Mouse (Mus musculus) intestine, embryonic 14.5 days (tissue): ENCODE measurements at regions not wholly inside any gene's neighbourhood (a gene's known extent, or its start where the extent isn't known, plus 50 kb on each side); places are given as distances from the start of the nearest gene placed in this dataset.

Experiments used
- ATAC-seq: fragments of 200-750 bp; cut with Nextera tagmentation; replicated peaks from 2 replicates; pipeline ENCODE4 v1.8.0; 2017; ENCODE audit warnings: low read depth, moderate number of reproducible peaks, moderate TSS enrichment, moderate library complexity; ENCODE audit not compliant: low FRiP score, low TSS enrichment
- DNase-seq: peaks from one replicate; pipeline ENCODE4 v3.0.0-alpha.2; 2018; ENCODE audit warnings: low spot score
- H3K27ac ChIP-seq: fragments of 300-500 bp; sonication (generic); 2 replicates; pipeline ENCODE4 v1.5.1; 2014; ENCODE audit warnings: low read depth, mild to moderate bottlenecking, control low read depth
- H3K27me3 ChIP-seq: fragments of 300-500 bp; sonication (generic); replicated peaks from 2 replicates; pipeline ENCODE4 v1.6.1; 2014; ENCODE audit warnings: low read length, control low read depth; ENCODE audit not compliant: control insufficient read depth, insufficient read depth
- H3K36me3 ChIP-seq: fragments of 300-500 bp; sonication (generic); 2 replicates; pipeline ENCODE4 v1.6.1; 2014; ENCODE audit warnings: low read length, control low read depth; ENCODE audit not compliant: control insufficient read depth, insufficient read depth
- H3K4me1 ChIP-seq: fragments of 300-500 bp; sonication (generic); replicated peaks from 2 replicates; pipeline ENCODE4 v1.6.1; 2014; ENCODE audit warnings: low read length, control low read depth, mixed read lengths; ENCODE audit not compliant: control insufficient read depth, insufficient read depth
- H3K4me2 ChIP-seq: fragments of 300-500 bp; sonication (generic); 2 replicates; pipeline ENCODE4 v1.6.1; 2014; ENCODE audit warnings: low read length
- H3K4me3 ChIP-seq: fragments of 300-500 bp; sonication (generic); 2 replicates; pipeline ENCODE4 v1.5.1; 2014; ENCODE audit warnings: low read depth, low read length, control low read depth, mixed read lengths
- H3K9ac ChIP-seq: fragments of 300-500 bp; sonication (generic); 2 replicates; pipeline ENCODE4 v1.6.1; 2014; ENCODE audit warnings: mild to moderate bottlenecking, low read length
- H3K9me3 ChIP-seq: fragments of 300-500 bp; sonication (generic); 2 replicates; pipeline ENCODE4 v1.6.1; 2016; ENCODE audit warnings: low read length, control low read depth; ENCODE audit not compliant: control insufficient read depth
- WGBS: fragments of 180-500 bp; shearing (Covaris S2); extraction: QIAGEN DNeasy Blood & Tissue Kit; methylation state at CpG from one replicate; pipeline ENCODE4 v1.1.7; 2014; 5-methylcytosine and 5-hydroxymethylcytosine counted together

DNA sequence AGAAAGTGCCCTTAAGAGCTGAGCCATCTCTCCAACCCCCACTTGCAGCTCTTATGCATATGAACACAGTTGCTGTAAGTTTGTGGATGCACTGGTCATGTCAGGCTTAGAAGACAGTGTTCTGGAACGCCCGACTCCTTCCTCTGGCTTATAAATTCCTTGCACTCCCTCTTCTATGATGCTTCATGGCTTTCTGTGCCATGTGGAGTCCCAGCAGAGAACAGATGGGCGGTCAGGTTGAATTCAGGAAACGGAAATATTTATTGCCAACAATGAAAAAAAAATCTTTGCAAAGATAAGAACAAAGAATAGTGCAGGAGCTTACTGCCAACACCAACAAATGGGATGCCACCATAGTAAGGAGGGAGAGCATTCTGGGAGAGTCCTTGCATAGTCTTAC is 113.9 kb upstream of the Arg1 start:
- no peak overlapping the region for H3K27ac ChIP-seq
- WGBS = 80% methylated on average over 4 of the region's 4 CpGs
- ATAC-seq (no peak), DNase-seq (no peak)
- H3K9me3 ChIP-seq = no peaks in the 10 kb centered on the region
- no peak overlapping the region for H3K4me2 ChIP-seq
- no peak overlapping the region for H3K9ac ChIP-seq
- no peaks in the 10 kb centered on the region for H3K4me1 ChIP-seq
- H3K27me3 ChIP-seq = no peaks in the 10 kb centered on the region
- H3K4me3 ChIP-seq = no peak overlapping the region
- no peaks in the 10 kb centered on the region for H3K36me3 ChIP-seq

DNA sequence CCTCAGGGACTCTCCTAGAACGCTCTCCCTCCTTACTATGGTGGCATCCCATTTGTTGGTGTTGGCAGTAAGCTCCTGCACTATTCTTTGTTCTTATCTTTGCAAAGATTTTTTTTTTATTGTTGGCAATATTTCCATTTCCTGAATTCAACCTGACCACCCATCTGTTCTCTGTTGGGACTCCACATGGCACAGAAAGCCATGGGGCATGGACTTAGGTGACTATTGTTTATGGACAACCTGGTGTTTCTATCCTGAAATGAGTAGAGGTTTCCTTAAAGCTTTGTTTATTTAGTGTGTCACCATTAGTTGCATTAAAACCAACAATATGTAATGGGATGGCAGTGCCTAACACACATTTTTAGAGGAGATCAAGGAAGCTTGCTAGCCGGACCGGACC is 112.6 kb upstream of the Arg1 start:
- Histone ChIP-seq H3K9me3 (no peaks in the 10 kb centered on the region), H3K4me1 (no peaks in the 10 kb centered on the region), H3K27me3 (no peaks in the 10 kb centered on the region), H3K27ac (no peak overlapping the region), H3K9ac (no peak overlapping the region), H3K4me2 (no peak overlapping the region), H3K36me3 (no peaks in the 10 kb centered on the region), H3K4me3 (no peak overlapping the region)
- WGBS = 84% methylated on average over 3 of the region's 3 CpGs
- ATAC-seq (no peak), DNase-seq (no peak)

DNA sequence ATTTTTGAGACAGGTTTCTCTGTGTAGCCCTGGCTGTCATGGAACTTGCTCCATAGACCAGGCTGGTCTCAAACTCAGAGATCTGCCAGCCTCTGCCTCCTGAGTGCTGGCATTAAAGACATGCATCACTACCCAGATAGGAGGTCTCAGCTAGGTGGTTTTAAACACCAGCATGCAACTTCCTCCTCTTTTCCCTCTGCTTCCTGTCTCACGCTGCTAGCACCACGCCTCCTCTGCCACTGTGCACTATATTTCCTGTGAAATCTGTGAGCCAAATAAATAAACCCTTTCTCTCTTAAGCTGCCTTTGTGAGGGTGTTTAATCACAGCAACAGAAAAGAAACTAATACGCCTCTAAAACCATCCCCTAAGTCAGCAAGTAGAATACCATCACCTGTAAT is 109.6 kb upstream of the Arg1 start:
- WGBS = 74% methylated on average over 3 of the region's 3 CpGs
- no peaks in the 10 kb centered on the region for H3K9me3 ChIP-seq
- H3K4me3 ChIP-seq = no peak overlapping the region
- DNase-seq (no peak), ATAC-seq (no peak)
- H3K4me2 ChIP-seq = no peak overlapping the region
- no peaks in the 10 kb centered on the region; the same call in 1 of the 2 replicates for H3K4me1 ChIP-seq
- no peaks in the 10 kb centered on the region for H3K27me3 ChIP-seq
- H3K9ac ChIP-seq = no peak overlapping the region
- no peak overlapping the region for H3K27ac ChIP-seq
- H3K36me3 ChIP-seq = no peaks in the 10 kb centered on the region

DNA sequence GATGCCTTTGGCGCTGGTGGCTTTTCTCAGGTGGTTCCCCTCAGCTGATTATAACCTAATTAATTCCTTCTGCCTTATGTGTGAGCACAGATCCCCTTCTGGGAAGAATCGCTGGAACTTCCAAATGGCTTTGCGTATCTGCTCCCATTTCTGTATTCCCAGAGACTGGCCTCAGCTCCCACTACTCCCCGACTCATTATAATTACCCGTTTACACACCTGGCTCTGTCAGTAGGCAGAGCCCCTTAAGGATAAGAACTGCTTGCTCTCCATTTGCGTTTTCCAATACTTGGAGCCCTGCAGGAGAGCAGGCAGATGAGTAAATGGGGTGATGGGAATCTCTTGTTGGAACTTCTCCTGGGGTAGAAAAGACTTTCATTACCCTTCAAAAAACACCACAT is 108.1 kb upstream of the Arg1 start:
- H3K9me3 ChIP-seq = no peaks in the 10 kb centered on the region
- no peaks in the 10 kb centered on the region; the same call in 1 of the 2 replicates for H3K4me1 ChIP-seq
- DNase-seq = no peak
- H3K9ac ChIP-seq = no peak overlapping the region
- no peak overlapping the region for H3K4me3 ChIP-seq
- 82% methylated on average over 6 of the region's 6 CpGs for WGBS
- no peaks in the 10 kb centered on the region for H3K27me3 ChIP-seq
- no peaks in the 10 kb centered on the region for H3K36me3 ChIP-seq
- ATAC-seq = no peak
- no peak overlapping the region for H3K27ac ChIP-seq
- no peak overlapping the region for H3K4me2 ChIP-seq

DNA sequence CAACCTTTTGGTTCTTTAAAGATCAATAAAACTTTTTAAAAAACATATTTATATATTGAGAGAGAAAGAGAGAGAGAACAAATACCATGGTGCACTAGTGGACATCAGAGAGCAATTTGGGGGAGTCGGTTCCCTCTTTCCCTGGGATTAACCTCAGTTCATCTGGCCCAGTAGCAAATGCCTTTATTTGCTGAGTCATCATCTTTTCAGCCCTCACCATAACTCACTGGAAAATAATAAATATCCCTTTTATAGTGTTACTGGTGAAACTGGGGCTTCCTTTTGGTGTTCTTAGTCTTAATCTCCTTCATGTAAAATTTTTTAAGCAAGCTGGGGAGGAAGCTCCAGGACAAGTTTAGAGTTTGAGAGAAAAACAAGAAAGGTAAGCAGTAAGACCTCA is 105.3 kb upstream of the Arg1 start:
- Histone ChIP-seq H3K36me3 (no peaks in the 10 kb centered on the region), H3K4me3 (no peak overlapping the region), H3K27me3 (no peaks in the 10 kb centered on the region), H3K4me2 (no peak overlapping the region), H3K9ac (no peak overlapping the region), H3K27ac (no peak overlapping the region), H3K9me3 (no peaks in the 10 kb centered on the region), H3K4me1 (no peaks in the 10 kb centered on the region; the same call in 1 of the 2 replicates)
- no peak for ATAC-seq
- DNase-seq = no peak
- 67% methylated on average over 1 of the region's 1 CpGs for WGBS

DNA sequence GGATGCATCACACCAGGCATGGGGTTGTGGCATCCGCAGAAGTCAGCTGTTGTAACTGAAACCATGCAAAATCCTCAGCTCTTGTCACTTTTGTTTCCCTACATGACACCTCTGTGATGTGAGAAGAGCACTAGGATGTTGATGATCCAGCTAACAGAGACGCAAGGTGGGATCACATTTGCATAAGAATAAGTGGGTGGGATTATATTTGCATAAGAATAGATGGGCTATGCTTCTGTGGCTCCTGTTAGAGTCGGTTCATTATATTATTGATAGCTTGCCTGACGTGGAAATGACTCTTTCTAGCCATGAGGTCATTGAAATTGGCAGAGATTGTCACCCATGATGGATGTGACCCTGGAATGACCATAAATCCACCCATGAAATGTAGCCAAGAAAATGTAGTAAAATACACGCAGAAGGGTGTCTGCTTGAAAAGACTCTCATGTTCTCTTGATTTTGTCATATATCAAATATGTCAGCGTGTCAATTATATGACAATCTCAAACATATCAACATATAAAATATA is 102.2 kb upstream of the Arg1 start:
- DNase-seq (no peak), ATAC-seq (no peak)
- Histone ChIP-seq H3K9ac (no peak overlapping the region), H3K36me3 (no peaks in the 10 kb centered on the region), H3K4me1 (no peaks in the 10 kb centered on the region; the same call in 1 of the 2 replicates), H3K27me3 (no peaks in the 10 kb centered on the region), H3K4me3 (no peak overlapping the region), H3K27ac (no peak overlapping the region), H3K9me3 (no peaks in the 10 kb centered on the region), H3K4me2 (no peak overlapping the region)
- 63% methylated on average over 6 of the region's 6 CpGs for WGBS

DNA sequence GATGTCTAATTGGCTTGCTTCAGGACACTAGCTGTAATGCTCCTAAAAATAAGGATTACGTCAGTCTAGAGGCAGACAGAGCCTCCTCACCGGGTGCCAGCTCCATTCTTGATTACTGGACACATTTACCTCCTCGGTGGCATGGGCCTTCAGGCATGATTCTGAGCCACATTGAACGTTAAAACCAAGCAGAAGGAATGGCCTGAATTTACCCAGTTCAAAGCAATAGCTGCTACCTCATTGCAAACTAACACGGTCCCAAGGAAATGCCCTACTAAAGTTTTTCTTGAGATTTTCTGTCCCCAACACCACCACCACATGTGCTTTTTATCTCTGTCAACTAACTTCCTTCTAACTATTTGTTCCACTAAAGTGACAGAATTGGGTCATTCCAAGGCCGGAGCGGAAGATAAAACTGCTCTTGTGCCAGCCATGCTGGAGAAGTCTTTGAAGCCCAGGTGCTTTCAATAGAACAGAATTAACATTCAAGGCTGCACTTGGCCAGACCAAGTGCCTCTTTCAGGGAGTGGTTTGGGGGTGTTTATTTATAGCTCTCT is 96.4 kb upstream of the Arg1 start:
- Histone ChIP-seq H3K4me1 (no peaks in the 10 kb centered on the region), H3K9me3 (no peaks in the 10 kb centered on the region), H3K4me3 (no peak overlapping the region), H3K9ac (no peak overlapping the region), H3K27me3 (no peaks in the 10 kb centered on the region), H3K36me3 (no peaks in the 10 kb centered on the region), H3K4me2 (no peak overlapping the region), H3K27ac (no peak overlapping the region)
- 78% methylated on average over 7 of the region's 7 CpGs for WGBS
- ATAC-seq = no peak
- DNase-seq = no peak

DNA sequence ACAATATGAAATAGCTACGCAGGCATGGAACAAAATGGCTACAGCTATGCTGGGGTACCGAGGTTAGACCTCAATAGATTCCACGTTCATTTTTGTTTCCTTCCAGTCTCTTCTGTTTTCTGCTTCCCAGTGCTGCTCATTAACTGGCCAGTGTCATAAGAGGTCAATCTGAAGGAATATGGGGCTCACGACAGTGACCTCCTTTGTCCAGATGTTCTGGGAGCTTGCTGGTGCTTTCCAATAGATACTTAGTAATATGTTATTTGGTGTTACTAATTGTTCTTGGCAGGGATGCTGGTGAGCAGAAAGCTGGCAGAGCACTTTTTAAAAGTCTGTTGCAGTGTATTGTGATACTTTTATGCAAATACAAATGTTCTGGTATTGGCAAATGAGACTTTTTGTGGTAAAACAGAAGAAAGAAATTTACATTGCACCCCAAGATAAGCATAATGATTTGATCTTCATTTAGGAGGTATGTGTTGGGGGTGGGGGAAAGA is 95.8 kb upstream of the Arg1 start:
- Histone ChIP-seq H3K27ac (no peak overlapping the region), H3K9ac (no peak overlapping the region), H3K27me3 (no peaks in the 10 kb centered on the region), H3K4me3 (no peak overlapping the region), H3K4me1 (no peaks in the 10 kb centered on the region), H3K4me2 (no peak overlapping the region), H3K9me3 (no peaks in the 10 kb centered on the region), H3K36me3 (no peaks in the 10 kb centered on the region)
- no peak for DNase-seq
- 88% methylated on average over 4 of the region's 4 CpGs for WGBS
- ATAC-seq = no peak

DNA sequence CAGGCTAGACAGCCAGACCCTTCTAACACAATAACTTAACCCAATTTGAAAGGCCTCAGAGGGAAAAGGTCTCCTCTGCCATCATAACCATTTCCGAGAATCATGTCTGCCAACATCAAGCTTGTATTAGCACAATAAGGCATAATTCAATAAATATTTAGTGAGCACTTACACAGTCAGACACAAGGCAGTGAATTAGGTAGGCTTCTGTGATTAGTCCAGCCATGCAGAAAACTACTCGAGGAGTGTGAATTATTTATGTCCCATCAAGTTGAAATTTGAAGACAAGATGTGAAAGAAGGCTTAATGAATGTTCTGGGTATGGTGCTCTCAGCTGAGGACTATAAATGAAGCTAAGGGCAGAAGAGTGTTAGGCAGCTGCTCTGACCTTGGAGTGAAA is 91.7 kb upstream of the Arg1 start:
- Histone ChIP-seq H3K36me3 (no peaks in the 10 kb centered on the region), H3K27me3 (no peaks in the 10 kb centered on the region), H3K9me3 (no peaks in the 10 kb centered on the region), H3K4me1 (no peaks in the 10 kb centered on the region), H3K4me3 (no peak overlapping the region), H3K9ac (no peak overlapping the region), H3K27ac (no peak overlapping the region), H3K4me2 (no peak overlapping the region)
- DNase-seq = peak; percentile 3
- ATAC-seq = no peak
- WGBS = 62% methylated on average over 2 of the region's 2 CpGs
